In the genomic region with DNA sequence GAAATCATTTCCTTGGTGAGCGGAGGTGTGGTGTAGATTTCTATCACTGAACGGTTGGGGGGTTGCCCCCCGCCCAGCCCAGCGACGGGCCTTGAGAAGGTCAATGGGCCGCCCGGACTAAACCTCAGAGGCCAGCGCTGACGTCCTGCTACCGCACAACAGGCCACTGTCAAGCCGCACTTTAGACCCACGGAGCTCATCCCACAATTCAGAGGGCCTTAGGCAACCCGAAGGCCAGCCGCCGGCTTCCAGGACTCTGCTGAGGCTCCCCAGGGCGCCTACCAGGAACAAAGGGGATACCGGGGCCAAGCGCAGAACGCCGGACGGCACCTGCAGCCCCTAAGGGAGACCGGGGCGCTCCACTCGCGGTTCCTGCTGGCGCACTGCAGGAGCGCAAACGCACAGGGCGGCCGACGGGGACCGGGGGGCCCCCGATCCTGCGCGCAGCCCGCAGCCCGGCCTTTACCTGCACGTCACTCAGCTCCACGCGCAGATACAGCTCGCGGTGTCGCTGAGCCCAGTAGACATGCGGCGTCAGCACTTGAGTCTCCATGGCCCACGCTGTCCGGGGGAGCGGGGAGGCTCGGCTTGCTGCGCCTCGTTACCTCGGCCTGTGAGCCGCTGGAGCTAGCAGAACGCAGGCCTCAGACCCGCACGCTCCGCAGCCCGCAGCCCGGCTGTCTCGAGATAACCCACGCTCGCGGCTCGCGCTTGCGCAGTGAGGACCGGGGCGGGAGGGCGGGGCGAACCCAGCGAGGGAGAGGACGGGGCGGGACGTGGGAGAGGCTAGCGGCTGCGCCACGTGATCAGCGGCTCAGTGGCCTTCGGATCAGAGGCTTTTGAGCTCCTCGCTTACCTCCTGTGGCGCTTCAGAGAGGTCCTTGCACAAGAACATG, we compare ENCODE assay signal across 8 mouse cellular contexts. TPM values are rescaled to one million over a fixed set of nuclear protein-coding genes. Genes with fewer than 3 reads are reported as not detected.
DNase-seq lines count a peak whose midpoint lies in the region; ATAC-seq and TF ChIP-seq lines count a peak whose summit lies in the region.

TSS of gene Hacd3 (minus strand) at position 703 of the 896 bp plus-strand sequence.

- H3K4me3 ChIP-seq in hindbrain, embryonic 11.5 days (ENCODE audit: low read depth, low read length), result peak within 1 kb of the TSS; percentile 73
- H3K4me3 ChIP-seq in lung, embryonic 16.5 days (ENCODE audit: low read length), result peak within 1 kb of the TSS; percentile 97

- ATAC-seq in Patski, result peak; percentile 74
- ATAC-seq in hindbrain, embryonic 11.5 days (ENCODE audit: low FRiP score), result peak; percentile 93
- ATAC-seq in lung, embryonic 16.5 days (ENCODE audit: low read depth), result peak; percentile 96

- WGBS in hindbrain, embryonic 11.5 days, result under 1% methylated on average over 81 of the region's 81 CpGs
- under 1% methylated on average over 73 of the region's 81 CpGs for WGBS in lung, embryonic 16.5 days

- H3K27ac ChIP-seq in hindbrain, embryonic 11.5 days (ENCODE audit: low read depth, low read length), result peak within 1 kb of the TSS; percentile 77
- peak within 1 kb of the TSS; percentile 70 for H3K27ac ChIP-seq in lung, embryonic 16.5 days (ENCODE audit: low read length)

- no peaks in the 10 kb centered on the region for H3K27me3 ChIP-seq in Patski
- H3K27me3 ChIP-seq in hindbrain, embryonic 11.5 days (ENCODE audit: control insufficient read depth, insufficient read depth, low read length), result no peaks in the 10 kb centered on the region
- no peaks in the 10 kb centered on the region for H3K27me3 ChIP-seq in lung, embryonic 16.5 days (ENCODE audit: control insufficient read depth, insufficient read depth, low read depth, low read length)

- CTCF ChIA-PET in Patski (lab: Charles Lee), result interaction anchor here (0.9 to 2.4 kb wide), 3 partner anchors 9 to 15 kb away, joined by 3 to 13 read pairs (median 4); no protein-coding TSS in a partner anchor

- POLR2A ChIA-PET in Patski (lab: Charles Lee), result interaction anchor here (0.6 to 1.9 kb wide), 4 partner anchors 12 to 268 kb away, joined by 3 to 7 read pairs (median 4); no protein-coding TSS in a partner anchor

- H3K4me1 ChIP-seq in hindbrain, embryonic 11.5 days (replicated peaks; ENCODE audit: control insufficient read depth, insufficient read depth, low read length), result peaks cover 7% of the 10 kb centered on the region
- H3K4me1 ChIP-seq in lung, embryonic 16.5 days (replicated peaks; ENCODE audit: control insufficient read depth, insufficient read depth, low read length), result peaks cover 34% of the 10 kb centered on the region

- no peaks in the 10 kb centered on the region for H3K9me3 ChIP-seq in hindbrain, embryonic 11.5 days (ENCODE audit: control insufficient read depth, low read length)
- no peaks in the 10 kb centered on the region for H3K9me3 ChIP-seq in lung, embryonic 16.5 days (ENCODE audit: control insufficient read depth, low read length)

- in situ Hi-C loops in Patski (cut with MboI; ENCODE audit: low pct_unique_long_range_greater_than_20kb), result no loop called here

- peak within 1 kb of the TSS; percentile 89 for H3K9ac ChIP-seq in hindbrain, embryonic 11.5 days (ENCODE audit: low read depth, low read length)
- peak within 1 kb of the TSS; percentile 95 for H3K9ac ChIP-seq in lung, embryonic 16.5 days (ENCODE audit: low read length)

- peak within 1 kb of the TSS; percentile 59 for H3K4me2 ChIP-seq in hindbrain, embryonic 11.5 days (replicated peaks; ENCODE audit: low read depth, low read length)
- H3K4me2 ChIP-seq in lung, embryonic 16.5 days (ENCODE audit: low read depth, low read length), result peak within 1 kb of the TSS; percentile 79

- no peak for TF ChIP-seq CTCF in Patski (IDR thresholded peaks at IDR 0.05)

- H3K36me3 ChIP-seq in hindbrain, embryonic 11.5 days (ENCODE audit: control insufficient read depth, insufficient read depth, low read length), result no peaks in the 10 kb centered on the region
- no peaks in the 10 kb centered on the region for H3K36me3 ChIP-seq in lung, embryonic 16.5 days (ENCODE audit: control insufficient read depth, insufficient read depth, low read length)

- DNase-seq in Patski (ENCODE audit: low read depth, low spot score), result no peak
- DNase-seq in cerebellum, postnatal 10 days, result peak; percentile 95 to 97
- peak; percentile 73 to 88 for DNase-seq in frontal cortex, postnatal 10 days (ENCODE audit: low spot score in 2 of 2)
- DNase-seq in hindbrain, embryonic 11.5 days (ENCODE audit: low spot score), result peak; percentile 94
- DNase-seq in layer of hippocampus, adult 9-11 months, result peak; percentile 89
- peak; percentile 78 for DNase-seq in ovary, postnatal 10 days (ENCODE audit: low spot score)
- peak; percentile 91 for DNase-seq in thymus, postnatal 0 days (ENCODE audit: low spot score)

RNA-seq across cellular contexts. Expression of gene Hacd3, which starts in this region (rescaled TPM):
- 121 TPM for polyA plus RNA-seq in Patski (2021)
- polyA plus RNA-seq in hindbrain, embryonic 11.5 days (2014; fragmentation: Nextera tagmentation; extraction: Ambion mirVana), result 114 and 127 TPM in 2 replicates
- 76.6 and 79.6 TPM in 2 replicates for polyA plus RNA-seq in lung, embryonic 16.5 days (2015; fragmentation: Nextera tagmentation; extraction: Ambion mirVana)
- polyA plus RNA-seq in thymus, postnatal 0 days (2015; fragmentation: Nextera tagmentation; extraction: Ambion mirVana), result 61.8 and 64.0 TPM in 2 replicates
